Mouse (Mus musculus) central nervous system, embryonic 18 days (tissue): Measurements from ENCODE around the gene Olfr1225. TPM values are rescaled to one million over a fixed set of nuclear protein-coding genes. Genes with fewer than 3 reads are reported as not detected.

Experiments
- polyA plus RNA-seq: library from polyadenylated mRNA; depleted of rRNA; stranded (reverse); fragments of >200 nt; gene quantifications from 2 replicates; pipeline ENCODE4 v1.2.3, GENCODE M21; 2012; rRNA removed

Olfr1225 gene
- polyA plus RNA-seq: not detected in 2 replicates

GRCm38 (mm10) chr2:89174569-89174968, at the start of gene Olfr1225:
Gene Olfr1225 (minus strand): TSS chr2:89174669.

GRCm38 (mm10) chr2:89199948-89200347, 25.5 kb upstream of the Olfr1225 start, which contains the start of gene Olfr1226:
Gene Olfr1226 (minus strand): TSS chr2:89200048.

GRCm38 (mm10) chr2:89163991-89164390, 10.5 kb downstream of the Olfr1225 start, which contains the start of gene Olfr1224-ps1:
Gene Olfr1224-ps1 (minus strand): TSS chr2:89164091.

GRCm38 (mm10) chr2:89151460-89151859, 23.0 kb downstream of the Olfr1225 start, which contains the start of gene Olfr1223:
Gene Olfr1223 (minus strand): TSS chr2:89151560.

GRCm38 (mm10) chr2:89132954-89133353, 41.5 kb downstream of the Olfr1225 start, which contains the start of gene Olfr1222:
Gene Olfr1222 (minus strand): TSS chr2:89133054.

Other genes with a start within 250 kb of the Olfr1225 start
- not detected in 2 replicates for gene Olfr1211, start 236.6 kb downstream of the Olfr1225 start, polyA plus RNA-seq
- not detected in 2 replicates for gene Olfr1212, start 220.7 kb downstream of the Olfr1225 start, polyA plus RNA-seq
- not detected in 2 replicates for gene Gm13762, start 194.4 kb downstream of the Olfr1225 start, polyA plus RNA-seq
- gene Olfr1214, start 182.0 kb downstream of the Olfr1225 start, polyA plus RNA-seq: not detected in 2 replicates
- gene Olfr1215, start 167.7 kb downstream of the Olfr1225 start, polyA plus RNA-seq: not detected in 2 replicates
- gene Olfr1216, start 156.3 kb downstream of the Olfr1225 start, polyA plus RNA-seq: not detected in 2 replicates
- not detected in 2 replicates for gene Olfr1217, start 142.6 kb downstream of the Olfr1225 start, polyA plus RNA-seq
- not detected in 2 replicates for gene Olfr1218, start 113.5 kb downstream of the Olfr1225 start, polyA plus RNA-seq
- gene Olfr1219, start 91.2 kb downstream of the Olfr1225 start, polyA plus RNA-seq: not detected in 2 replicates
- not detected in 2 replicates for gene Olfr1220, start 67.8 kb downstream of the Olfr1225 start, polyA plus RNA-seq
- gene Olfr1221, start 57.4 kb downstream of the Olfr1225 start, polyA plus RNA-seq: not detected in 2 replicates
- not detected in 2 replicates for gene Olfr1222, start 41.6 kb downstream of the Olfr1225 start, polyA plus RNA-seq
- gene Olfr1223, start 23.1 kb downstream of the Olfr1225 start, polyA plus RNA-seq: not detected in 2 replicates
- gene Olfr1224-ps1, start 10.6 kb downstream of the Olfr1225 start, polyA plus RNA-seq: not detected in 2 replicates
- gene Olfr1226, start 25.4 kb upstream of the Olfr1225 start, polyA plus RNA-seq: not detected in 2 replicates
- not detected in 2 replicates for gene Olfr1228, start 79.4 kb upstream of the Olfr1225 start, polyA plus RNA-seq
- gene Olfr1229, start 113.3 kb upstream of the Olfr1225 start, polyA plus RNA-seq: not detected in 2 replicates
- gene Olfr1230, start 122.6 kb upstream of the Olfr1225 start, polyA plus RNA-seq: not detected in 2 replicates
- not detected in 2 replicates for gene Olfr1231, start 132.4 kb upstream of the Olfr1225 start, polyA plus RNA-seq
- not detected in 2 replicates for gene Olfr1232, start 155.0 kb upstream of the Olfr1225 start, polyA plus RNA-seq
- not detected in 2 replicates for gene Olfr1233, start 167.7 kb upstream of the Olfr1225 start, polyA plus RNA-seq
- not detected in 2 replicates for gene Olfr1234, start 190.2 kb upstream of the Olfr1225 start, polyA plus RNA-seq
- gene Olfr1238, start 235.0 kb upstream of the Olfr1225 start, polyA plus RNA-seq: not detected in 2 replicates
- gene Olfr1239, start 245.7 kb upstream of the Olfr1225 start, polyA plus RNA-seq: not detected in 2 replicates